Mouse (Mus musculus) MEL (cell line): ENCODE data around the gene Csnk1g1. TPM values are rescaled to one million over a fixed set of nuclear protein-coding genes. Genes with fewer than 3 reads are reported as not detected.

Source experiments
- DNase-seq: peaks from one replicate; pipeline ENCODE4 v3.0.0; 2011; ENCODE audit warnings: low read depth, low spot score
- H3K27ac ChIP-seq: 2 replicates; pipeline ENCODE4 v1.5.1; 2012; ENCODE audit warnings: low read depth, mild to moderate bottlenecking, control low read depth, low read length, moderate library complexity; ENCODE audit not compliant: control insufficient read depth
- H3K27me3 ChIP-seq, 2 experiments: fragments of 150-350 bp in 1 of 2; sonication (generic) in 1 of 2; 2 replicates each; pipeline ENCODE4 v1.6.1; 2012; ENCODE audit warnings: low read length in 2 of 2, mild to moderate bottlenecking in 2 of 2, improper control_type of control experiment in 1 of 2, moderate library complexity in 1 of 2; ENCODE audit not compliant: insufficient read depth in 2 of 2, control insufficient read depth in 1 of 2
- H3K36me3 ChIP-seq, 2 experiments: 2 replicates each; pipeline ENCODE4 v1.6.1; 2012 to 2014; ENCODE audit warnings: low read length in 2 of 2, improper control_type of control experiment in 1 of 2, inconsistent platforms in 1 of 2, mild to moderate bottlenecking in 1 of 2; ENCODE audit not compliant: insufficient read depth in 2 of 2, control insufficient read depth in 1 of 2
- H3K4me1 ChIP-seq, 2 experiments: fragments of 150-350 bp in 1 of 2; sonication (generic) in 1 of 2; 2 replicates each; pipeline ENCODE4 v1.6.1; 2012; ENCODE audit warnings: low read length in 2 of 2, improper control_type of control experiment in 1 of 2, mild to moderate bottlenecking in 1 of 2; ENCODE audit not compliant: insufficient read depth in 2 of 2, control insufficient read depth in 1 of 2
- H3K4me3 ChIP-seq, 2 experiments: fragments of 150-350 bp in 1 of 2; sonication (generic) in 1 of 2; 2 replicates each; pipeline ENCODE4 v1.5.1; 2012; ENCODE audit warnings: low read depth in 2 of 2, low read length in 2 of 2, mild to moderate bottlenecking in 2 of 2, moderate library complexity in 2 of 2, control low read depth in 1 of 2, improper control_type of control experiment in 1 of 2; ENCODE audit not compliant: control insufficient read depth in 1 of 2, insufficient read depth in 1 of 2
- H3K79me2 ChIP-seq: 2 replicates; pipeline ENCODE4 v1.6.1; 2012; ENCODE audit warnings: mild to moderate bottlenecking, low read length, moderate library complexity; ENCODE audit not compliant: control insufficient read depth, poor library complexity, insufficient read depth
- H3K9ac ChIP-seq: 2 replicates; pipeline ENCODE4 v1.6.1; 2012; ENCODE audit warnings: low read depth, mild to moderate bottlenecking, control low read depth, low read length, moderate library complexity; ENCODE audit not compliant: control insufficient read depth, poor library complexity, severe bottlenecking
- H3K9me3 ChIP-seq: fragments of 150-350 bp; sonication (generic); replicated peaks from 2 replicates; pipeline ENCODE4 v1.6.1; 2012; ENCODE audit warnings: mild to moderate bottlenecking, low read length, improper control_type of control experiment, moderate library complexity; ENCODE audit not compliant: insufficient read depth
- BHLHE40 ChIP-seq: IDR thresholded peaks from 2 replicates; pipeline ENCODE4 v1.6.1; 2012; ENCODE audit warnings: low read depth, mild to moderate bottlenecking, inconsistent platforms, low read length, improper control_type of control experiment, borderline replicate concordance
- CHD2 ChIP-seq: IDR thresholded peaks from 2 replicates; pipeline ENCODE4 v1.6.1; 2011; ENCODE audit warnings: low read length, improper control_type of control experiment
- E2F4 ChIP-seq: IDR thresholded peaks from 2 replicates; pipeline ENCODE4 v1.6.1; 2011; ENCODE audit warnings: low read depth, low read length, improper control_type of control experiment, borderline replicate concordance
- ELF1 ChIP-seq: IDR thresholded peaks from 2 replicates; pipeline ENCODE4 v1.6.1; 2014; ENCODE audit warnings: low read depth, mild to moderate bottlenecking, inconsistent platforms, low read length, improper control_type of control experiment, moderate library complexity
- EP300 ChIP-seq, 2 experiments: IDR thresholded peaks; 2 replicates each; pipeline ENCODE4 v1.6.1; 2011; ENCODE audit warnings: improper control_type of control experiment in 2 of 2, low read length in 2 of 2, low read depth in 1 of 2, mild to moderate bottlenecking in 1 of 2
- ETS1 ChIP-seq: IDR thresholded peaks from 2 replicates; pipeline ENCODE4 v1.6.1; 2012; ENCODE audit warnings: low read depth, mild to moderate bottlenecking, inconsistent platforms, low read length, improper control_type of control experiment, moderate library complexity
- GABPA ChIP-seq: IDR thresholded peaks from 2 replicates; pipeline ENCODE4 v1.6.1; 2012; ENCODE audit warnings: low read depth, mild to moderate bottlenecking, inconsistent platforms, low read length, improper control_type of control experiment, moderate library complexity
- HCFC1 ChIP-seq: IDR thresholded peaks from 2 replicates; pipeline ENCODE4 v1.6.1; 2012; ENCODE audit warnings: low read depth, mild to moderate bottlenecking, inconsistent platforms, low read length, improper control_type of control experiment, moderate library complexity
- KAT2A ChIP-seq: conservative IDR thresholded peaks from 2 replicates; pipeline ENCODE4 v1.6.1; 2012; ENCODE audit warnings: low read depth, low read length, improper control_type of control experiment, inconsistent platforms
- MAFK ChIP-seq: IDR thresholded peaks from 2 replicates; pipeline ENCODE4 v1.6.1; 2011; ENCODE audit warnings: low read depth, mild to moderate bottlenecking, low read length, improper control_type of control experiment, borderline replicate concordance
- MAX ChIP-seq: IDR thresholded peaks from 2 replicates; pipeline ENCODE4 v1.6.1; 2011; ENCODE audit warnings: low read length, improper control_type of control experiment
- MAZ ChIP-seq: IDR thresholded peaks from 2 replicates; pipeline ENCODE4 v1.6.1; 2012; ENCODE audit warnings: low read depth, mild to moderate bottlenecking, inconsistent platforms, low read length, improper control_type of control experiment
- MEF2A ChIP-seq: IDR thresholded peaks from 2 replicates; pipeline ENCODE4 v1.6.1; 2014; ENCODE audit warnings: low read depth, mild to moderate bottlenecking, inconsistent platforms, low read length, improper control_type of control experiment; ENCODE audit not compliant: poor library complexity, insufficient replicate concordance, severe bottlenecking; ENCODE audit errors: extremely low read depth
- MXI1 ChIP-seq: IDR thresholded peaks from 2 replicates; pipeline ENCODE4 v1.6.1; 2011; ENCODE audit warnings: mild to moderate bottlenecking, low read depth, low read length, improper control_type of control experiment
- MYC ChIP-seq: IDR thresholded peaks from 2 replicates; pipeline ENCODE4 v1.6.1; 2011; ENCODE audit warnings: low read depth, mild to moderate bottlenecking, low read length, improper control_type of control experiment, moderate library complexity
- NELFE ChIP-seq: IDR thresholded peaks from 2 replicates; pipeline ENCODE4 v1.6.1; 2011; ENCODE audit warnings: low read depth, low read length, improper control_type of control experiment
- NRF1 ChIP-seq: IDR thresholded peaks from 2 replicates; pipeline ENCODE4 v1.6.1; 2014; ENCODE audit warnings: low read depth, mild to moderate bottlenecking, inconsistent platforms, low read length, improper control_type of control experiment, moderate library complexity; ENCODE audit not compliant: poor library complexity, insufficient read depth, severe bottlenecking
- POLR2A ChIP-seq, 2 experiments: IDR thresholded peaks; 2 replicates each; pipeline ENCODE4 v1.6.1; 2011 to 2012; ENCODE audit warnings: low read length in 2 of 2, mild to moderate bottlenecking in 2 of 2, control low read depth in 1 of 2, improper control_type of control experiment in 1 of 2, low read depth in 1 of 2, moderate library complexity in 1 of 2; ENCODE audit not compliant: control insufficient read depth in 1 of 2, insufficient read depth in 1 of 2, poor library complexity in 1 of 2
- POLR2AphosphoS2 ChIP-seq: IDR thresholded peaks from 2 replicates; pipeline ENCODE4 v1.6.1; 2011; ENCODE audit warnings: low read length, improper control_type of control experiment
- RAD21 ChIP-seq: IDR thresholded peaks from 2 replicates; pipeline ENCODE4 v1.6.1; 2011; ENCODE audit warnings: mild to moderate bottlenecking, low read depth, low read length, improper control_type of control experiment
- RCOR1 ChIP-seq: IDR thresholded peaks from 2 replicates; pipeline ENCODE4 v1.6.1; 2012; ENCODE audit warnings: low read depth, mild to moderate bottlenecking, inconsistent platforms, low read length, improper control_type of control experiment
- SIN3A ChIP-seq: IDR thresholded peaks from 2 replicates; pipeline ENCODE4 v1.6.1; 2012; ENCODE audit warnings: low read length, improper control_type of control experiment, inconsistent platforms
- SMC3 ChIP-seq: IDR thresholded peaks from 2 replicates; pipeline ENCODE4 v1.6.1; 2011; ENCODE audit warnings: low read depth, low read length, improper control_type of control experiment
- TAL1 ChIP-seq: IDR thresholded peaks from 2 replicates; pipeline ENCODE4 v1.6.1; 2012; ENCODE audit warnings: mild to moderate bottlenecking, inconsistent platforms, low read length, moderate library complexity, mixed read lengths
- TBP ChIP-seq: IDR thresholded peaks from 2 replicates; pipeline ENCODE4 v1.8.0; 2011; ENCODE audit warnings: low read depth, low read length, improper control_type of control experiment
- TCF12 ChIP-seq: IDR thresholded peaks from 2 replicates; pipeline ENCODE4 v1.6.1; 2014; ENCODE audit warnings: low read depth, mild to moderate bottlenecking, inconsistent platforms, low read length, improper control_type of control experiment, moderate library complexity
- UBTF ChIP-seq: IDR thresholded peaks from 2 replicates; pipeline ENCODE4 v1.6.1; 2012; ENCODE audit warnings: low read depth, mild to moderate bottlenecking, inconsistent platforms, low read length, improper control_type of control experiment, moderate library complexity, borderline replicate concordance; ENCODE audit not compliant: insufficient read depth
- USF2 ChIP-seq, 2 experiments: IDR thresholded peaks; 2 replicates each; pipeline ENCODE4 v1.6.1; 2011 to 2012; ENCODE audit warnings: improper control_type of control experiment in 2 of 2, low read length in 2 of 2, borderline replicate concordance in 1 of 2, inconsistent platforms in 1 of 2, low read depth in 1 of 2, mild to moderate bottlenecking in 1 of 2; ENCODE audit not compliant: insufficient read depth in 1 of 2
- ZC3H11A ChIP-seq: IDR thresholded peaks from 2 replicates; pipeline ENCODE4 v1.6.1; 2012; ENCODE audit warnings: low read depth, mild to moderate bottlenecking, inconsistent platforms, low read length, improper control_type of control experiment
- ZMIZ1 ChIP-seq: IDR thresholded peaks from 2 replicates; pipeline ENCODE4 v1.6.1; 2012; ENCODE audit warnings: low read depth, mild to moderate bottlenecking, inconsistent platforms, low read length, improper control_type of control experiment, moderate library complexity
- ZNF384 ChIP-seq: IDR thresholded peaks from 2 replicates; pipeline ENCODE4 v1.6.1; 2012; ENCODE audit warnings: low read depth, mild to moderate bottlenecking, inconsistent platforms, low read length, improper control_type of control experiment
- polyA plus RNA-seq, 2 experiments: library from polyadenylated mRNA; stranded (reverse) in 1 of 2; unstranded in 1 of 2; fragments of >175 nt in 1 of 2; fragments of >200 nt in 1 of 2; gene quantifications; 2 replicates each; pipeline versions ENCODE4 v1.2.1 to v1.2.4; 2012; ENCODE audit warnings: low replicate concordance in 2 of 2, low read depth in 1 of 2; ENCODE audit not compliant: insufficient read length in 2 of 2, insufficient read depth in 1 of 2, missing spikeins in 1 of 2
- total RNA-seq: library from RNA; depleted of rRNA; stranded (reverse); fragments of 300-350 nt; gene quantifications from 2 replicates; pipeline ENCODE4 v1.2.3, GENCODE M21; 2012

Csnk1g1 gene
- total and polyA plus RNA-seq, 3 experiments = 5.1 to 7.7 TPM; not detected in 1

DNA sequence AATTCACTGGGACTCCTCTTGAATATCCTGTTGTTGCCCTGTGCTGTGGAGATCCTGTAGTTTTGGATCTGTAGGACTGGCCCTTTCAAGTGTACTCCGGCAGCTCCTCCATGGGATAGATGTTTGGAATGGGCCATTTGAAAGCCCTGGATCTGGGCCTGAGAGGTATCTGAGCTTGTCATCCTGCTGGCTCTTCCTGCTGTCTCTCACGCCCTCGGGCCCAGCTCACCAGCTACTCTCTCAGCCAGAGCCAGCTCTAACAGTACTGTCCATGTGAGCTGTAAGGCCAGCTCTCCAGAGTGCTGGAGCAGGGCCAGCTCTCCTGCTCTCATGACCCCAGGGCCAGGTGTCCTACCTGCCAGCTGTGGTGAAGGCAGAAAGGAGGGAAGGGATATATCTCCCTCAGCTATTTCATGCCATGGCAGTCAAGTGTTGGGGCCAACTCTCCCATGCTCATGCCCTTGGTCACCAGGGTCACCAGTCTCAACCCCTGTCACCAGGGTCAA lies 42.4 kb downstream of the Csnk1g1 start:
- Histone ChIP-seq H3K4me1 (no peaks in the 10 kb centered on the region), H3K9ac (no peak overlapping the region), H3K9me3 (no peaks in the 10 kb centered on the region), H3K27ac (no peak overlapping the region), H3K4me3 (no peak overlapping the region), H3K36me3 (no peaks in the 10 kb centered on the region; a peak in 1 of 4 replicates), H3K27me3 (no peaks in the 10 kb centered on the region), H3K79me2 (no peaks in the 10 kb centered on the region; the same call in 1 of the 2 replicates)
- DNase-seq = no peak
- TF ChIP-seq E2F4 (no peak), BHLHE40 (no peak), POLR2AphosphoS2 (no peak), MEF2A (no peak), RAD21 (no peak), MAZ (no peak), SMC3 (no peak), KAT2A (no peak), NELFE (no peak), ETS1 (no peak), MAX (no peak), ZMIZ1 (no peak), TBP (no peak), CHD2 (no peak), GABPA (no peak), ELF1 (no peak), POLR2A (IDR thresholded peaks at IDR 0.05; ENCODE audit: control insufficient read depth in 1 of 2, insufficient read depth in 1 of 2, low read depth in 1 of 2, low read length in 2 of 2, poor library complexity in 1 of 2) (no peak), TAL1 (no peak), MYC (no peak)

- no peak overlapping the region for H3K27ac ChIP-seq
- peak; percentile 39 for DNase-seq
- TF ChIP-seq POLR2AphosphoS2 (no peak), NRF1 (no peak), HCFC1 (no peak), ZMIZ1 (no peak), USF2 (IDR thresholded peaks at IDR 0.05; ENCODE audit: borderline replicate concordance in 1 of 2, insufficient read depth in 1 of 2, low read depth in 1 of 2, low read length in 2 of 2) (no peak), EP300 (IDR thresholded peaks at IDR 0.05; ENCODE audit: low read depth in 1 of 2, low read length in 2 of 2) (peak; percentile 52 to 64; a peak in 3 of 4 replicates), ELF1 (no peak), TAL1 (no peak), KAT2A (no peak), ZNF384 (no peak), MAFK (no peak), POLR2A (IDR thresholded peaks at IDR 0.05; ENCODE audit: control insufficient read depth in 1 of 2, insufficient read depth in 1 of 2, low read depth in 1 of 2, low read length in 2 of 2, poor library complexity in 1 of 2) (no peak), MAX (no peak), BHLHE40 (peak; percentile 90), ZC3H11A (no peak), UBTF (no peak), MXI1 (peak; percentile 23; the same call in 1 of the 2 replicates), SIN3A (no peak), RCOR1 (peak; percentile 49; the same call in 1 of the 2 replicates), TCF12 (peak; percentile 78), GABPA (no peak)
These were observed 61.3 kb downstream of the Csnk1g1 start for GRCm38 (mm10) chr9:65970009-65970408.

More at GRCm38 (mm10) chr9:65970009-65970408, 61.3 kb downstream of the Csnk1g1 start:
- peaks cover 6 to 15% of the 10 kb centered on the region in 2 experiments; a peak in 3 of 4 replicates for H3K4me1 ChIP-seq
- peaks cover 0 to 9% of the 10 kb centered on the region in 2 experiments; a peak in 3 of 4 replicates for H3K36me3 ChIP-seq
- H3K4me3 ChIP-seq = no peak overlapping the region
- H3K9ac ChIP-seq = no peak overlapping the region
- no peaks in the 10 kb centered on the region for H3K27me3 ChIP-seq
- H3K79me2 ChIP-seq = no peaks in the 10 kb centered on the region
- H3K9me3 ChIP-seq = no peaks in the 10 kb centered on the region
